Mouse (Mus musculus) embryo, embryonic 11.5 days (tissue): ENCODE data around the gene Capza1.
"Not testable (repeated sequence)": the region's sequence is repeated elsewhere in the genome, so short reads cannot be mapped to it uniquely, and the experiment has no call there.

ENCODE experiments used
- DNase-seq: peaks from one replicate; pipeline ENCODE4 v3.0.0-alpha.2; 2012; ENCODE audit warnings: low read depth, low spot score

The Capza1 gene

GRCm38 (mm10) chr3:104863786-104864650 is at the start of gene Capza1, which contains the start of gene St7l:
Gene Capza1 (minus strand): TSS chr3:104864505.
Gene St7l (plus strand): TSS chr3:104864005.
- peak; percentile 80 for DNase-seq

- DNase-seq, result no peak
Observed at GRCm38 (mm10) chr3:104909195-104909594, 44.9 kb upstream of the Capza1 start.

- no peak for DNase-seq
Observed at GRCm38 (mm10) chr3:104906007-104906406, 41.7 kb upstream of the Capza1 start.

- no peak for DNase-seq
Observed at GRCm38 (mm10) chr3:104905389-104905788, 41.1 kb upstream of the Capza1 start.

GRCm38 (mm10) chr3:104901154-104901553 is 36.8 kb upstream of the Capza1 start:
- no peak for DNase-seq

- DNase-seq, result no peak
Observed at GRCm38 (mm10) chr3:104896141-104896540, 31.8 kb upstream of the Capza1 start.

GRCm38 (mm10) chr3:104888585-104888984 is 24.3 kb upstream of the Capza1 start:
- DNase-seq, result no peak

GRCm38 (mm10) chr3:104869611-104870010 is 5.3 kb upstream of the Capza1 start:
- DNase-seq, result no peak

- not testable (repeated sequence) for DNase-seq
Observed at GRCm38 (mm10) chr3:104866674-104867073, 2.4 kb upstream of the Capza1 start.

- no peak for DNase-seq
Observed at GRCm38 (mm10) chr3:104865341-104865788, 1.1 kb upstream of the Capza1 start.

- peak; percentile 63 for DNase-seq
Observed at GRCm38 (mm10) chr3:104864651-104865340, 491 bp upstream of the Capza1 start.

- DNase-seq, result no peak
Observed at GRCm38 (mm10) chr3:104858560-104858959, 5.7 kb downstream of the Capza1 start.

GRCm38 (mm10) chr3:104856106-104856505 is 8.2 kb downstream of the Capza1 start:
- no peak for DNase-seq

- DNase-seq, result no peak
Observed at GRCm38 (mm10) chr3:104854866-104855265, 9.4 kb downstream of the Capza1 start.

GRCm38 (mm10) chr3:104854465-104854864 is 9.8 kb downstream of the Capza1 start:
- DNase-seq, result no peak

GRCm38 (mm10) chr3:104846601-104847000 is 17.7 kb downstream of the Capza1 start:
- no peak for DNase-seq

- no peak for DNase-seq
Observed at GRCm38 (mm10) chr3:104841049-104841448, 23.3 kb downstream of the Capza1 start.

GRCm38 (mm10) chr3:104835797-104836196 is 28.5 kb downstream of the Capza1 start:
- no peak for DNase-seq

GRCm38 (mm10) chr3:104822413-104822812 is 41.9 kb downstream of the Capza1 start:
- DNase-seq, result no peak

GRCm38 (mm10) chr3:104820426-104820825 is 43.9 kb downstream of the Capza1 start:
- no peak for DNase-seq

- DNase-seq, result no peak
Observed at GRCm38 (mm10) chr3:104818749-104819134, 45.6 kb downstream of the Capza1 start.

GRCm38 (mm10) chr3:104817991-104818748 is 46.1 kb downstream of the Capza1 start, which contains the start of gene Mov10:
Gene Mov10 (minus strand): TSS chr3:104818563.
- DNase-seq, result peak; percentile 81
